Mouse (Mus musculus) heart, embryonic 11.5 days (tissue): ENCODE measurements around the gene Zfp286. TPM values are rescaled to one million over a fixed set of nuclear protein-coding genes. Genes with fewer than 3 reads are reported as not detected.
"Not testable (repeated sequence)": the region's sequence is repeated elsewhere in the genome, so short reads cannot be mapped to it uniquely, and the experiment has no call there.

ENCODE experiments used
- ATAC-seq: fragments of 200-750 bp; cut with Nextera tagmentation; replicated peaks from 2 replicates; pipeline ENCODE4 v1.8.0; 2017; ENCODE audit warnings: moderate library complexity; ENCODE audit not compliant: insufficient number of reproducible peaks, low FRiP score, low TSS enrichment
- H3K27ac ChIP-seq: fragments of 300-500 bp; sonication (generic); 2 replicates; pipeline ENCODE4 v1.5.1; 2014; ENCODE audit warnings: mild to moderate bottlenecking, low read depth, low read length
- H3K27me3 ChIP-seq: fragments of 300-500 bp; sonication (generic); 2 replicates; pipeline ENCODE4 v1.6.1; 2014; ENCODE audit warnings: mild to moderate bottlenecking, low read length, mixed read lengths; ENCODE audit not compliant: control insufficient read depth, insufficient read depth
- H3K36me3 ChIP-seq: fragments of 300-500 bp; sonication (generic); 2 replicates; pipeline ENCODE4 v1.6.1; 2014; ENCODE audit warnings: mild to moderate bottlenecking, low read length, moderate library complexity, mixed read lengths; ENCODE audit not compliant: control insufficient read depth, insufficient read depth
- H3K4me1 ChIP-seq: fragments of 300-500 bp; sonication (generic); 2 replicates; pipeline ENCODE4 v1.6.1; 2014; ENCODE audit warnings: low read length; ENCODE audit not compliant: control insufficient read depth, insufficient read depth
- H3K4me2 ChIP-seq: fragments of 300-500 bp; sonication (generic); 2 replicates; pipeline ENCODE4 v1.6.1; 2014; ENCODE audit warnings: mild to moderate bottlenecking, moderate library complexity
- H3K4me3 ChIP-seq: fragments of 300-500 bp; sonication (generic); 2 replicates; pipeline ENCODE4 v1.5.1; 2014; ENCODE audit warnings: low read depth, low read length
- H3K9ac ChIP-seq: fragments of 300-500 bp; sonication (generic); 2 replicates; pipeline ENCODE4 v1.6.1; 2014; ENCODE audit warnings: mild to moderate bottlenecking, low read depth, low read length, moderate library complexity
- H3K9me3 ChIP-seq: fragments of 300-500 bp; sonication (generic); replicated peaks from 2 replicates; pipeline ENCODE4 v1.6.1; 2016; ENCODE audit warnings: low read length; ENCODE audit not compliant: control insufficient read depth
- WGBS: fragments of 180-500 bp; shearing (Covaris S2); extraction: QIAGEN DNeasy Blood & Tissue Kit; methylation state at CpG from one replicate; pipeline ENCODE4 v1.1.7; 2014; ENCODE audit not compliant: insufficient replicate concordance; 5-methylcytosine and 5-hydroxymethylcytosine counted together
- polyA plus RNA-seq: library from polyadenylated mRNA; unstranded; fragments of >200 nt; fragmentation: Nextera tagmentation; extraction: Ambion mirVana; gene quantifications from 2 replicates; pipeline ENCODE4 v1.2.1, GENCODE M21; 2014

Zfp286 gene
- polyA plus RNA-seq, 1 experiment from 2014 or later, result 12.9 TPM

- Histone ChIP-seq H3K9ac (no peak overlapping the region), H3K27ac (no peak overlapping the region), H3K4me1 (no peaks in the 10 kb centered on the region; the same call in 1 of the 2 replicates), H3K9me3 (no peaks in the 10 kb centered on the region), H3K4me3 (no peak overlapping the region), H3K36me3 (no peaks in the 10 kb centered on the region), H3K27me3 (0 out of 2 replicates have a peak, but pooled peaks cover 8% of the 10 kb centered on the region), H3K4me2 (no peak overlapping the region)
- 60% methylated on average over 6 of the region's 6 CpGs for WGBS
- no peak for ATAC-seq
These were observed 31.4 kb downstream of the Zfp286 start for GRCm38 (mm10) chr11:62757906-62758305.

DNA sequence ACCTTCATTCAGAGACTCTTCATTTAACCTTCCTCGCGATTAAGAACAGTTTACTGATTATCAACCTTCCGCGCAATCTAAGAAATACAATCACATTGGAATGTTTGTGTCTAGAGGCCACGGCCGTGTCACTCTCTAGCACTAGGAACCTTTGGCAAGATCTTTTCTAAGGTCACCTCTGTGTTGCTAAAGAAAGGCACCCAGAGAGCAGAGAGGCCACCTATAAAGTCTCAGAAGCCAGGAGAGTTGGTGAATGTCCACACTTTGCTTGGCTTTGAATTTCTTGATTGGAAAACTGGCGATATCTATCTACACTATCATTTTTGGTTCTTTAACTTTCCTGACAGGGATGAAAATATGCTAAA lies 32.1 kb downstream of the Zfp286 start:
- no peaks in the 10 kb centered on the region for H3K9me3 ChIP-seq
- H3K4me1 ChIP-seq, result no peaks in the 10 kb centered on the region; the same call in 1 of the 2 replicates
- no peak overlapping the region for H3K9ac ChIP-seq
- 0 out of 2 replicates have a peak, but pooled peaks cover 8% of the 10 kb centered on the region for H3K27me3 ChIP-seq
- WGBS, result 5% methylated on average over 7 of the region's 7 CpGs
- no peaks in the 10 kb centered on the region for H3K36me3 ChIP-seq
- H3K4me2 ChIP-seq, result peak overlapping the region; percentile 57
- peak; percentile 7; the same call in 1 of the 2 replicates for ATAC-seq
- no peak overlapping the region for H3K27ac ChIP-seq
- H3K4me3 ChIP-seq, result peak overlapping the region; percentile 11; the same call in 1 of the 2 replicates

DNA sequence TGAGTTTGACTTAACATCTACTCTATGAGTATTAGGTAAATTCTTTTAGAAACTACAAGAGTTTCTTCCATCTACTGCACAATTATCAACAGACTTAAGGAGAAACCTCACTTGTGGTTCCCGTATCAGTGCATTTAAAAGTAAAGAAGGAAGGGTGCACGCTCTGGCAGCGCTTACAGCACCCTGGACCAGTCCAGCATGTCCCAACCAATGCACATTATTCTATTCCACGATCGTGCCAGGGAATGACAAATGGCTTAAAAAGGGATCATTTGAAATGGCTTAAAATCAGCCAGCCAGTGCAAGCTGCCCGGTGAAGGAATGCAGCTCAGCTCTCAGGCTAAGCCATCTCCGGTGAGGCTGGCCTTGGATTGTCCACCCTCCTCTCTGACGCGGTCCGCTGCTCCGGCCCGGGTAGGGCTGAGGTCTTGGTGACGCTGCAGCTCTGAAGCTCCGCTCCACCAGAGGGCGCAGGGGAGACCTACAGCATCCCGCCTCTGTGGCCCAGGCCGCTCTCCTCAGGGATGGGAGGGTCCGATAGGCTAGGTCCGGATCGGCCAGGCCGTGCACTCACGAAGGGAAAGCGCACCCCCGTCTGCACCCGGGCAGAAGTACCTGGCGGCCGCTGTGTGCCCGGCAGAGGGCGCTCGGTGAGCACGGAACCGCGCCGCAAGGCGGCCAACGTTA lies 32.7 kb downstream of the Zfp286 start:
- ATAC-seq, result peak; percentile 91
- Histone ChIP-seq H3K4me2 (peak overlapping the region; percentile 57), H3K4me1 (no peaks in the 10 kb centered on the region), H3K27ac (no peak overlapping the region), H3K27me3 (0 out of 2 replicates have a peak, but pooled peaks cover 8% of the 10 kb centered on the region), H3K36me3 (no peaks in the 10 kb centered on the region), H3K9ac (no peak overlapping the region), H3K4me3 (peak overlapping the region; percentile 11; the same call in 1 of the 2 replicates), H3K9me3 (no peaks in the 10 kb centered on the region)
- 7% methylated on average over 36 of the region's 36 CpGs for WGBS

DNA sequence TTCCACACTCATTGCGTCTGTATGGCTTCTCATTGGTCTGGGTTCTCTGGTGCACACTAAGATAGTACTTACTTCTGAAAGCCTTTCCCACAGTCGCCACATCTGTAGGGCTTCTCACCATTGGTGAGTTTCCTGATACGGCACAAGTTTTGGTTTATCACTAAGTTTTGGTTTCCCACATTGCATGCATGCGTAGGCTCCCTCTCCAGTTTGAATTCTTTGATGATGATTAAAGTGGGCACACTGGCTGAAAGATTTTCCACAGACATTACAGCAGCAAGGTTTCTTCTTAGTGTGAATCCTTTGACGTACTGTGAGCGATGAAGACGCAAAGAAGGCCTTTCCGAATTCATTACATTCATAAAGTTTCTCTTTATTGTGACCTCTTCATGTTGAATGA lies 36.5 kb downstream of the Zfp286 start, which contains the start of gene Gm10428:
Gene Gm10428 (plus strand): TSS at position 321 of the 400 bp plus-strand sequence.
- no peak within 1 kb of the TSS for H3K27ac ChIP-seq
- H3K27me3 ChIP-seq, result peaks cover 18% of the 10 kb centered on the region
- H3K4me3 ChIP-seq, result no peak within 1 kb of the TSS
- H3K4me2 ChIP-seq, result no peak within 1 kb of the TSS
- H3K9me3 ChIP-seq, result no peaks in the 10 kb centered on the region
- no peaks in the 10 kb centered on the region for H3K36me3 ChIP-seq
- 82% methylated on average over 8 of the region's 8 CpGs for WGBS
- ATAC-seq, result no peak
- H3K4me1 ChIP-seq, result no peaks in the 10 kb centered on the region
- H3K9ac ChIP-seq, result no peak within 1 kb of the TSS

DNA sequence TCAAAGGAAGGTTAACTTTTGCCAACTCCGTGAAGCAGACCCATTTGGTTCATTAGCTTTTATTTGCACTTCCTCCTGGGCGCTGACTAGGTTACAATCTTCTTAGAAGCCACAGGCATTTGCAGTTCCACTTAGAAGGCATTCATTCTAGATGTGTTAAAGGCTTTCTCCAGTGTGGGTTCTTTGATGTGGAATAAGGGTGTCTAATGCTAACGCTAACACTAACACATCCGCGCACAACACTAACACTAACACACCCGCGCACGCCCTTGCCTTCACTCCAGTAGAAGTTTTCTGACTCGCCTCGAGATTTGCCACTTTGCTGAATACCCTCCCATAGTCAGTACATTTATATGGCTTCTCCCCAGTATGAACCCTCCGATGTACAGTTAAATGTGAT lies 37.1 kb downstream of the Zfp286 start:
- Histone ChIP-seq H3K27ac (no peak overlapping the region), H3K4me2 (no peak overlapping the region), H3K36me3 (no peaks in the 10 kb centered on the region), H3K4me1 (no peaks in the 10 kb centered on the region), H3K9ac (no peak overlapping the region), H3K9me3 (no peaks in the 10 kb centered on the region), H3K27me3 (peaks cover 18% of the 10 kb centered on the region), H3K4me3 (no peak overlapping the region)
- WGBS, result 56% methylated on average over 11 of the region's 11 CpGs
- ATAC-seq, result no peak

DNA sequence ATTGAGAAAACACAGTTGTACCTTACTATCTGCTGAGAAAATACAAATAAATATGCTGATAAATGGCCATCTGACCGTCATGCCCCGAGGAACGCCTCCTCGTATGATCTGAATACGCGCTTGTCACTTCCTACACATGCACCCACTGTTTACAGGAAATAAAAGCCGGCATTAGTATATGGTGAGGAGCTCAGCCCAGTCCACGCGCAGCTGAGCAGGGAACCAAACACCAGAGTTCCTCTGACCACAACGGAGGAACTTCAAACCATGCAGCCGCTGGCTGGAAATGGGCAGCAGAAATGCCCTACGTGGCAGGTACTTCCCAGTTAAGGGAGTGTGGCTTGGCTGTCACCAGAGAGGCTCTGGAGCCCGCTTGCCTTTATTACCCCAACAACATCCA lies 39.8 kb downstream of the Zfp286 start:
- H3K27me3 ChIP-seq, result peaks cover 23% of the 10 kb centered on the region
- H3K9me3 ChIP-seq, result not testable (repeated sequence)
- 86% methylated on average over 13 of the region's 13 CpGs for WGBS

DNA sequence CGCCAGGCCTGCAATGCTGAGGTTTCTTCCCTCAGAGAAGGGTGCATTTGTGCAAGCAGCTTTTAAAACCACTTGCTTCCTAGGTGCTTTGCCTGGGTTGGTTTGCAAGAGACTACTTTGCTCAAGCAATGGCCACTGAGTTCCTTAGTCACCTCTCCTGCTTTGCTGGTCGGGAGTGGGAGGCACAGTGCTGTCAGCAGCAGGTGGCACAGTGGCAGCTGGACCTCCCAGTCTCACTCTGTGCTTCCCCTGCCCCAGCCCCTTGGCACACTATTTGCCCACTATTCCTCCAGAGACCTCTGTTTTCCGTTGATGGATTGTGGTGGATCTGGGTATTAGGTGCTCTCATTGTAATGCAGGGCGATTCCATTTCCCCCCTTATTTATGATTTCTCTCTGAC lies 41.2 kb downstream of the Zfp286 start:
- H3K4me3 ChIP-seq, result no peak overlapping the region
- peaks cover 23% of the 10 kb centered on the region for H3K27me3 ChIP-seq
- no peaks in the 10 kb centered on the region for H3K9me3 ChIP-seq
- no peak for ATAC-seq
- no peak overlapping the region for H3K9ac ChIP-seq
- 78% methylated on average over 4 of the region's 4 CpGs for WGBS
- no peaks in the 10 kb centered on the region for H3K36me3 ChIP-seq
- H3K4me2 ChIP-seq, result no peak overlapping the region
- H3K4me1 ChIP-seq, result no peaks in the 10 kb centered on the region
- no peak overlapping the region for H3K27ac ChIP-seq

More for the DNA sequence above, 39.8 kb downstream of the Zfp286 start:
- H3K4me1 ChIP-seq, H3K9ac ChIP-seq, H3K4me3 ChIP-seq, H3K4me2 ChIP-seq, H3K36me3 ChIP-seq, ATAC-seq, H3K27ac ChIP-seq: not testable (repeated sequence)

DNA sequence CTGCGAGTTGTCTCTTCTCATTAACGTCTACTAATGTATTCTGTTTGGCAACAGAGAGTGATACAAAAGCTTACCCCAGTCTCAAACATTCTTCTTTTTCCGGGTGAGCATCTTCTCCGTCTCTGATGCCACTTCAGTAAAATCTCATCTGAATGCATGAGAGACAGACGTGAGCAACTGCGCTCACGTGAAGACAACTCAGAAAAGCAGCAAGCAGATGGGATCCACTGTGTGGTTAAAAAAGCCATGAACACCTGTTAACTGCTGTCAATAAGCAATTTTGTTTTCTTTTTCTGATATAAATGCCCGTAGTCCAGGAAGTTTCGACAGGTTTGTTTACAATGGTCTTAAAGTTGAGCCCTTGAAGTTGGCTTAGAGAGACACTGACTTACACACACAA lies 42.0 kb downstream of the Zfp286 start:
- no peak overlapping the region for H3K4me3 ChIP-seq
- H3K36me3 ChIP-seq, result no peaks in the 10 kb centered on the region
- ATAC-seq, result no peak
- no peak overlapping the region for H3K4me2 ChIP-seq
- no peaks in the 10 kb centered on the region for H3K4me1 ChIP-seq
- H3K9me3 ChIP-seq, result no peaks in the 10 kb centered on the region
- no peak overlapping the region for H3K9ac ChIP-seq
- H3K27ac ChIP-seq, result no peak overlapping the region
- peaks cover 23% of the 10 kb centered on the region for H3K27me3 ChIP-seq
- whole genome bisulfite sequencing, result 77% methylated on average over 9 of the region's 9 CpGs

GRCm38 (mm10) chr11:62746001-62746533 lies 43.2 kb downstream of the Zfp286 start:
- Histone ChIP-seq H3K4me1 (no peaks in the 10 kb centered on the region), H3K4me2 (peak overlapping the region; percentile 78), H3K36me3 (no peaks in the 10 kb centered on the region), H3K27me3 (peaks cover 19% of the 10 kb centered on the region), H3K27ac (no peak overlapping the region), H3K4me3 (peak overlapping the region; percentile 43), H3K9ac (no peak overlapping the region), H3K9me3 (no peaks in the 10 kb centered on the region)
- ATAC-seq, result no peak
- 4% methylated on average over 27 of the region's 27 CpGs for WGBS
